Mouse (Mus musculus): ENCODE results near the gene Imp4. TPM values are rescaled to one million over a fixed set of nuclear protein-coding genes. Genes with fewer than 3 reads are reported as not detected.

The Imp4 gene
- polyA plus RNA-seq (2014; fragmentation: Illumina TruSeq; extraction: RNeasy Lipid Tissue Mini Kit (QIAGEN cat#74804); ENCODE audit: low read depth, low replicate concordance): 29.5 TPM

DNA sequence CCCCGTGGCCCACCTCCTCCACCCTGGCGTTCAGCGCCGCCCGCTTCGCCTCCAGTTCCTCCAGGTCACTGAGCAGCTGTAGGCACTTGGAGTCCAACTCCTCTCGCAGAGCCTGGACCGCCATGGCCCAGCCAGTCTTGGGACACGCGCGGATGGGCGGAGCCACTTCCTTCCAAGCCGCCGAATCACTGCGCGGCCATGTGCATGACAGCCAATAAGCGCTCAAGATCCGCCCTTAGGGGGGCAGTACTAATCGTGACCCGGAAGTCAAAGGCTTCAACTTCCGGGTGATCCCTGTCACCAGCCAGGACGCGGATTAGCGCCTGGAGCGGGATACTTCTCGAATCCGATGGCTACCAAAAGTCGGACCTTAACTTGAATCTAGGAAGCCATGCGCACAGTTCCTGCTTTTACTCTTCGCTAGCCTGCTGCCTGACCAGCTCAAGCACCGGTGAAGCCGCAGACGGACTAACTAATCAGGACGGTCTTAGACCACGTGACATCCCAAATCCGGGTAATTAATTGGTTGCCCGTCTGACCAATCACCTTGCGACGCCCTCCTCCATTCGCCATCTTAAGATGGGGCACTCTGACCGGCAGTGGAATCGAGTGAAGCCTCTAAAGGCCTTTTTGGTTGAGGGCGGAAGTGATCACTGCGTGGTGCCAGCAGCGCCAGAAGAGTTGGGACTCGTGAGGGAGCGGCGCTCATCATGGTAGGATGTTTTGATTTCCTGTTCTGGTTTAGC lies at the start of gene Imp4, which contains the start of gene Ccdc115:
Imp4 (plus strand) TSS at position 637 of the 746 bp plus-strand sequence.
Ccdc115 (minus strand) TSS at position 458 of the 746 bp plus-strand sequence.

GRCm38 (mm10) chr1:34459284-34460060 lies 19.8 kb downstream of the Imp4 start, which contains the start of gene Ptpn18:
Gene Ptpn18 (plus strand): TSS chr1:34459762.

Other genes starting within 250 kb of the Imp4 start
- gene Ccdc115, start 179 bp upstream of the Imp4 start, polyA plus RNA-seq (2014; fragmentation: Illumina TruSeq; extraction: RNeasy Lipid Tissue Mini Kit (QIAGEN cat#74804); ENCODE audit: low read depth, low replicate concordance): 22.5 TPM
- gene Ptpn18, start 19.9 kb downstream of the Imp4 start, polyA plus RNA-seq (2014; fragmentation: Illumina TruSeq; extraction: RNeasy Lipid Tissue Mini Kit (QIAGEN cat#74804); ENCODE audit: low read depth, low replicate concordance): 15.6 TPM
- 8.2 TPM for gene Prss39, start 58.6 kb downstream of the Imp4 start, polyA plus RNA-seq (2014; fragmentation: Illumina TruSeq; extraction: RNeasy Lipid Tissue Mini Kit (QIAGEN cat#74804); ENCODE audit: low read depth, low replicate concordance)
- gene Cfc1, start 95.8 kb downstream of the Imp4 start, polyA plus RNA-seq (2014; fragmentation: Illumina TruSeq; extraction: RNeasy Lipid Tissue Mini Kit (QIAGEN cat#74804); ENCODE audit: low read depth, low replicate concordance): not detected
- 1.6 TPM for gene Prss40, start 121.1 kb downstream of the Imp4 start, polyA plus RNA-seq (2014; fragmentation: Illumina TruSeq; extraction: RNeasy Lipid Tissue Mini Kit (QIAGEN cat#74804); ENCODE audit: low read depth, low replicate concordance)
- not detected for gene Amer3, start 139.8 kb downstream of the Imp4 start, polyA plus RNA-seq (2014; fragmentation: Illumina TruSeq; extraction: RNeasy Lipid Tissue Mini Kit (QIAGEN cat#74804); ENCODE audit: low read depth, low replicate concordance)

Data from adipose tissue, adult 10 weeks (tissue).